In genomic region chr3:58454414-58455205, GRCm38 (mm10) we compare ENCODE assay signal across 28 mouse cellular contexts. TPM values are rescaled to one million over a fixed set of nuclear protein-coding genes. Genes with fewer than 3 reads are reported as not detected.
DNase-seq lines count a peak whose midpoint lies in the region; ATAC-seq and TF ChIP-seq lines count a peak whose summit lies in the region.
"Had no signal": no experiment of that assay in that cellular context is flagged by ENCODE, and none has a peak within 500 bp of the region (broad histone marks: within the 10 kb centered on the region; RNA-seq: fewer than 3 reads in every experiment).

No protein-coding gene starts in this region.

- 32% methylated on average over 4 of the region's 4 CpGs for WGBS in kidney, adult 2 months
- 34% methylated on average over 4 of the region's 4 CpGs for WGBS in liver, postnatal 0 days (ENCODE audit: insufficient replicate concordance)
- 88% methylated on average over 4 of the region's 4 CpGs for WGBS in midbrain, embryonic 10.5 days

- H3K9ac ChIP-seq in liver, postnatal 0 days (replicated peaks), result no peak overlapping the region
- H3K9ac ChIP-seq: heart, embryonic 15.5 days; midbrain, embryonic 13.5 days; neural tube, embryonic 12.5 days had no signal

- no peak overlapping the region for H3K27ac ChIP-seq in kidney, adult 2 months (ENCODE audit: insufficient read depth, low read depth, low read length)
- H3K27ac ChIP-seq in liver, postnatal 0 days (ENCODE audit: low read depth), result peak overlapping the region; percentile 80
- H3K27ac ChIP-seq in midbrain, embryonic 10.5 days (replicated peaks), result no peak overlapping the region
- H3K27ac ChIP-seq: forebrain, embryonic 10.5 days; heart, embryonic 15.5 days; left cerebral cortex, adult 2 months; limb, embryonic 10.5 days; macrophage; midbrain, embryonic 13.5 days; neural tube, embryonic 12.5 days had no signal

- H3K27me3 ChIP-seq in kidney, adult 2 months (replicated peaks; ENCODE audit: control insufficient read depth, insufficient read depth, low read length), result no peaks in the 10 kb centered on the region
- no peaks in the 10 kb centered on the region for H3K27me3 ChIP-seq in liver, postnatal 0 days (ENCODE audit: insufficient read depth, low read length)
- no peaks in the 10 kb centered on the region for H3K27me3 ChIP-seq in midbrain, embryonic 10.5 days (ENCODE audit: low read depth, poor library complexity, severe bottlenecking)
- H3K27me3 ChIP-seq: heart, embryonic 15.5 days; midbrain, embryonic 13.5 days; neural tube, embryonic 12.5 days had no signal

- H3K36me3 ChIP-seq in kidney, adult 2 months (ENCODE audit: control insufficient read depth, insufficient read depth, low read length), result no peaks in the 10 kb centered on the region; the same call in 1 of the 2 replicates
- peaks cover 7% of the 10 kb centered on the region for H3K36me3 ChIP-seq in liver, postnatal 0 days (replicated peaks; ENCODE audit: insufficient read depth, low read length)
- H3K36me3 ChIP-seq in midbrain, embryonic 10.5 days, result peaks cover 4% of the 10 kb centered on the region
- H3K36me3 ChIP-seq: heart, embryonic 15.5 days; midbrain, embryonic 13.5 days; neural tube, embryonic 12.5 days had no signal

- no peaks in the 10 kb centered on the region for H3K9me3 ChIP-seq in liver, postnatal 0 days (ENCODE audit: low read length)
- no peaks in the 10 kb centered on the region for H3K9me3 ChIP-seq in midbrain, embryonic 10.5 days (replicated peaks)
- H3K9me3 ChIP-seq: forebrain, embryonic 10.5 days; heart, embryonic 15.5 days; limb, embryonic 10.5 days; midbrain, embryonic 13.5 days; neural tube, embryonic 12.5 days had no signal

- H3K4me2 ChIP-seq in liver, postnatal 0 days (ENCODE audit: low read depth, low read length), result no peak overlapping the region
- H3K4me2 ChIP-seq: heart, embryonic 15.5 days; midbrain, embryonic 13.5 days; neural tube, embryonic 12.5 days had no signal

- TF ChIP-seq EP300 in liver, postnatal 0 days (IDR thresholded peaks at IDR 0.05; ENCODE audit: low read depth), result peak; percentile 93

- no peaks in the 10 kb centered on the region for H3K4me1 ChIP-seq in kidney, adult 2 months (ENCODE audit: control insufficient read depth, insufficient read depth, low read length)
- H3K4me1 ChIP-seq in liver, postnatal 0 days (ENCODE audit: insufficient read depth), result peaks cover 11% of the 10 kb centered on the region
- no peaks in the 10 kb centered on the region for H3K4me1 ChIP-seq in midbrain, embryonic 10.5 days
- H3K4me1 ChIP-seq: forebrain, embryonic 10.5 days; limb, embryonic 10.5 days; midbrain, embryonic 13.5 days; neural tube, embryonic 12.5 days had no signal

- H3K4me3 ChIP-seq in kidney, adult 2 months (ENCODE audit: insufficient read depth, low read depth, low read length), result no peak overlapping the region
- no peak overlapping the region for H3K4me3 ChIP-seq in liver, postnatal 0 days (ENCODE audit: low read depth, low read length)
- no peak overlapping the region for H3K4me3 ChIP-seq in midbrain, embryonic 10.5 days
- H3K4me3 ChIP-seq: forebrain, embryonic 10.5 days; heart, embryonic 15.5 days; left cerebral cortex, adult 2 months; limb, embryonic 10.5 days; midbrain, embryonic 13.5 days; neural tube, embryonic 12.5 days had no signal

- ATAC-seq in liver, postnatal 0 days, result peak; percentile 91
- no peak for ATAC-seq in activated CD4-positive, CD25-positive, alpha-beta regulatory T cell, adult 4 months
- ATAC-seq: hindbrain, embryonic 16.5 days; midbrain, embryonic 13.5 days had no signal

- no peak for TF ChIP-seq POLR2A in kidney, adult 2 months (IDR thresholded peaks at IDR 0.05; ENCODE audit: low read depth, low read length)

- TF ChIP-seq CTCF in kidney, adult 2 months (conservative IDR thresholded peaks at IDR 0.05; ENCODE audit: insufficient read depth, insufficient read length, low read depth, low read length), result no peak
- no peak for TF ChIP-seq CTCF in liver, postnatal 0 days (IDR thresholded peaks at IDR 0.05; ENCODE audit: low read depth)

- peak; percentile 8 for DNase-seq in kidney, adult 2 months
- DNase-seq in kidney, postnatal 25 days, result no peak
- peak; percentile 81 for DNase-seq in c-Kit-positive CD71-positive TER-119-negative erythroid progenitor cells, embryonic 14.5 days (ENCODE audit: low read depth)
- peak; percentile 19 for DNase-seq in liver
- no peak for DNase-seq in liver, postnatal 0 days
- DNase-seq in spleen, postnatal 10 days (ENCODE audit: low spot score in 2 of 2), result no peak
- DNase-seq in midbrain, embryonic 10.5 days (ENCODE audit: low spot score), result no peak
- DNase-seq: adrenal gland, adult 8-10 months; cerebellum, adult 11-12 months; cerebellum, postnatal 14 days; embryo, embryonic 11 days; gastrocnemius, postnatal 10 days; kidney, adult 8-10 months; kidney, postnatal 4 days; layer of hippocampus, adult 9-11 months; lung, adult 18-20 months; spleen, adult 18-20 months; thymus, adult 18-20 months; thymus, postnatal 4 days had no signal

RNA-seq across cellular contexts. Expression of gene Tsc22d2, which starts 40.1 kb away (rescaled TPM):
- 8.4 and 11.3 TPM in 2 replicates for polyA plus RNA-seq in kidney, adult 2 months (2012; rRNA removed)
- polyA plus RNA-seq in liver, postnatal 0 days (2015; fragmentation: Nextera tagmentation; extraction: Ambion mirVana), result 5.5 and 6.1 TPM in 2 replicates
- polyA plus RNA-seq in midbrain, embryonic 10.5 days (2016; fragmentation: Nextera tagmentation; extraction: Ambion mirVana), result 7.0 and 7.4 TPM in 2 replicates
- 10 to 100 TPM in 1 of 2 experiments, 1 to 10 TPM in 1; 7.4 to 15.1 TPM for polyA plus RNA-seq in activated CD4-positive, CD25-positive, alpha-beta regulatory T cell, adult 4 months (2017; shearing (Covaris generic))

Comparison
In these comparisons a context has a peak if more than half of its experiments do, and no peak if none do; other contexts are left out.
1. DNase-seq: peak in kidney, adult 2 months (single experiment), c-Kit-positive CD71-positive TER-119-negative erythroid progenitor cells, embryonic 14.5 days (single experiment) and liver (single experiment); none in kidney, postnatal 25 days (0 of 2), liver, postnatal 0 days (single experiment), spleen, postnatal 10 days (0 of 2) and midbrain, embryonic 10.5 days (single experiment).